ENCODE assay signal across 8 mouse cellular contexts in genomic region chr7:16192315-16192714, GRCm38 (mm10). TPM values are rescaled to one million over a fixed set of nuclear protein-coding genes. Genes with fewer than 3 reads are reported as not detected.
DNase-seq lines count a peak whose midpoint lies in the region; ATAC-seq lines count a peak whose summit lies in the region.

No protein-coding gene starts in this region.

- peaks cover 8% of the 10 kb centered on the region; the same call in 1 of the 2 replicates for H3K27me3 ChIP-seq in forebrain, embryonic 12.5 days
- H3K27me3 ChIP-seq in hindbrain, embryonic 11.5 days (ENCODE audit: control insufficient read depth, insufficient read depth, low read length), result no peaks in the 10 kb centered on the region

- no peak overlapping the region for H3K27ac ChIP-seq in forebrain, embryonic 12.5 days
- no peak overlapping the region for H3K27ac ChIP-seq in hindbrain, embryonic 11.5 days (ENCODE audit: low read depth, low read length)

- WGBS in forebrain, embryonic 12.5 days, result 18% methylated on average over 5 of the region's 5 CpGs
- WGBS in hindbrain, embryonic 11.5 days, result 22% methylated on average over 5 of the region's 5 CpGs

- no peaks in the 10 kb centered on the region for H3K4me1 ChIP-seq in forebrain, embryonic 12.5 days
- H3K4me1 ChIP-seq in hindbrain, embryonic 11.5 days (replicated peaks; ENCODE audit: control insufficient read depth, insufficient read depth, low read length), result no peaks in the 10 kb centered on the region

- peak; percentile 58 for DNase-seq in ES-CJ7 (ENCODE audit: low read depth, low spot score)
- DNase-seq in c-Kit-positive CD71-negative TER-119-negative erythroid progenitor cells, embryonic 14.5 days (ENCODE audit: low read depth), result peak; percentile 72
- peak; percentile 86 for DNase-seq in hindbrain, embryonic 11.5 days (ENCODE audit: low spot score)
- DNase-seq in layer of hippocampus, adult 9-11 months, result peak; percentile 48
- DNase-seq in lung, postnatal 25 days (ENCODE audit: low spot score), result peak; percentile 67
- DNase-seq in retina, postnatal 7 days (ENCODE audit: low read depth, low spot score), result peak; percentile 65
- peak; percentile 45 to 69 for DNase-seq in urinary bladder, adult 18-20 months (ENCODE audit: low spot score in 2 of 2)

- peaks cover 20% of the 10 kb centered on the region for H3K36me3 ChIP-seq in forebrain, embryonic 12.5 days (replicated peaks)
- H3K36me3 ChIP-seq in hindbrain, embryonic 11.5 days (ENCODE audit: control insufficient read depth, insufficient read depth, low read length), result no peaks in the 10 kb centered on the region

- no peak overlapping the region for H3K4me2 ChIP-seq in forebrain, embryonic 12.5 days
- H3K4me2 ChIP-seq in hindbrain, embryonic 11.5 days (replicated peaks; ENCODE audit: low read depth, low read length), result no peak overlapping the region

- H3K9ac ChIP-seq in forebrain, embryonic 12.5 days, result no peak overlapping the region
- H3K9ac ChIP-seq in hindbrain, embryonic 11.5 days (ENCODE audit: low read depth, low read length), result no peak overlapping the region

- no peak overlapping the region for H3K4me3 ChIP-seq in forebrain, embryonic 12.5 days (replicated peaks)
- H3K4me3 ChIP-seq in hindbrain, embryonic 11.5 days (ENCODE audit: low read depth, low read length), result no peak overlapping the region

- H3K9me3 ChIP-seq in forebrain, embryonic 12.5 days, result no peaks in the 10 kb centered on the region
- H3K9me3 ChIP-seq in hindbrain, embryonic 11.5 days (ENCODE audit: control insufficient read depth, low read length), result no peaks in the 10 kb centered on the region

- peak; percentile 45; the same call in 1 of the 2 replicates for ATAC-seq in forebrain, embryonic 12.5 days (ENCODE audit: low FRiP score)
- ATAC-seq in hindbrain, embryonic 11.5 days (ENCODE audit: low FRiP score), result peak; percentile 71; the same call in 1 of the 2 replicates

RNA-seq across cellular contexts. Expression of gene Meis3, which starts 17.4 kb away (rescaled TPM):
- polyA plus RNA-seq in forebrain, embryonic 12.5 days (2016; fragmentation: Nextera tagmentation; extraction: Ambion mirVana), result 91.2 and 94.9 TPM in 2 replicates
- polyA plus RNA-seq in hindbrain, embryonic 11.5 days (2014; fragmentation: Nextera tagmentation; extraction: Ambion mirVana), result 122 and 135 TPM in 2 replicates

RNA-seq across cellular contexts. Expression of gene Dhx34, which starts 29.5 kb away (rescaled TPM):
- 17.1 and 20.5 TPM in 2 replicates for polyA plus RNA-seq in forebrain, embryonic 12.5 days (2016; fragmentation: Nextera tagmentation; extraction: Ambion mirVana)
- 7.9 and 9.1 TPM in 2 replicates for polyA plus RNA-seq in hindbrain, embryonic 11.5 days (2014; fragmentation: Nextera tagmentation; extraction: Ambion mirVana)

RNA-seq across cellular contexts. Expression of gene C5ar2, which starts 51.6 kb away (rescaled TPM):
- not detected in 2 replicates for polyA plus RNA-seq in forebrain, embryonic 12.5 days (2016; fragmentation: Nextera tagmentation; extraction: Ambion mirVana)
- 0.04 and 0.11 TPM in 2 replicates for polyA plus RNA-seq in hindbrain, embryonic 11.5 days (2014; fragmentation: Nextera tagmentation; extraction: Ambion mirVana)
